Mouse (Mus musculus) CD4-positive, CD25-positive, alpha-beta regulatory T cell, adult 2 months (primary cell): ENCODE results near the gene Slc5a4a.

Experiments
- DNase-seq: peaks from one replicate; pipeline ENCODE4 v3.0.0-alpha.2; 2012; ENCODE audit warnings: low read depth, low spot score

The Slc5a4a gene

GRCm38 (mm10) chr10:76147278-76147677 lies at the start of gene Slc5a4a:
Gene Slc5a4a (plus strand): TSS chr10:76147451.
- no peak for DNase-seq

- no peak for DNase-seq
Measured at GRCm38 (mm10) chr10:76110861-76111260, 36.4 kb upstream of the Slc5a4a start, which contains the start of gene Slc5a4b. Gene Slc5a4b (minus strand): TSS chr10:76110961.

GRCm38 (mm10) chr10:76117966-76118365 lies 29.3 kb upstream of the Slc5a4a start:
- DNase-seq, result peak; percentile 82

GRCm38 (mm10) chr10:76118741-76119140 lies 28.5 kb upstream of the Slc5a4a start:
- DNase-seq, result peak; percentile 75

GRCm38 (mm10) chr10:76120124-76120711 lies 27.0 kb upstream of the Slc5a4a start:
- DNase-seq, result no peak

GRCm38 (mm10) chr10:76121495-76121894 lies 25.8 kb upstream of the Slc5a4a start:
- no peak for DNase-seq

- no peak for DNase-seq
Measured at GRCm38 (mm10) chr10:76132506-76132905, 14.7 kb upstream of the Slc5a4a start.

- no peak for DNase-seq
Measured at GRCm38 (mm10) chr10:76136318-76136717, 10.9 kb upstream of the Slc5a4a start.

GRCm38 (mm10) chr10:76146846-76147245 lies 405 bp upstream of the Slc5a4a start:
- no peak for DNase-seq

- no peak for DNase-seq
Measured at GRCm38 (mm10) chr10:76155911-76156310, 8.7 kb downstream of the Slc5a4a start.

GRCm38 (mm10) chr10:76157528-76157927 lies 10.3 kb downstream of the Slc5a4a start:
- DNase-seq, result no peak

GRCm38 (mm10) chr10:76158009-76158408 lies 10.8 kb downstream of the Slc5a4a start:
- no peak for DNase-seq

- DNase-seq, result no peak
Measured at GRCm38 (mm10) chr10:76174899-76175298, 27.6 kb downstream of the Slc5a4a start.

- no peak for DNase-seq
Measured at GRCm38 (mm10) chr10:76185216-76185615, 38.0 kb downstream of the Slc5a4a start.

GRCm38 (mm10) chr10:76188010-76188409 lies 40.8 kb downstream of the Slc5a4a start:
- no peak for DNase-seq

- no peak for DNase-seq
Measured at GRCm38 (mm10) chr10:76201416-76201815, 54.2 kb downstream of the Slc5a4a start.

GRCm38 (mm10) chr10:76201978-76202377 lies 54.7 kb downstream of the Slc5a4a start:
- peak; percentile 78 for DNase-seq

- DNase-seq, result peak; percentile 45
Measured at GRCm38 (mm10) chr10:76203798-76204283, 56.6 kb downstream of the Slc5a4a start.

- no peak for DNase-seq
Measured at GRCm38 (mm10) chr10:76207262-76207796, 60.1 kb downstream of the Slc5a4a start.

GRCm38 (mm10) chr10:76209241-76209640 lies 62.0 kb downstream of the Slc5a4a start:
- no peak for DNase-seq

GRCm38 (mm10) chr10:76210806-76211205 lies 63.6 kb downstream of the Slc5a4a start:
- no peak for DNase-seq

- DNase-seq, result no peak
Measured at GRCm38 (mm10) chr10:76212121-76212520, 64.9 kb downstream of the Slc5a4a start.

- DNase-seq, result no peak
Measured at GRCm38 (mm10) chr10:76214161-76214560, 66.9 kb downstream of the Slc5a4a start.
